Mouse (Mus musculus) heart, embryonic 14.5 days (tissue): Measurements from ENCODE around the gene Pigp. TPM values are rescaled to one million over a fixed set of nuclear protein-coding genes. Genes with fewer than 3 reads are reported as not detected.

ENCODE experiments used
- ATAC-seq: fragments of 200-750 bp; cut with Nextera tagmentation; 2 replicates; pipeline ENCODE4 v1.8.0; 2017; ENCODE audit warnings: low read depth, moderate TSS enrichment; ENCODE audit not compliant: insufficient number of reproducible peaks, insufficient read depth, low FRiP score
- H3K27ac ChIP-seq, 2 experiments: fragments of 200-500 bp in 1 of 2; fragments of 300-500 bp in 1 of 2; sonication (generic) in 1 of 2; replicated peaks in 1 of 2; 2 replicates each; pipeline ENCODE4 v1.5.1; 2012 to 2014; ENCODE audit warnings: low read depth in 2 of 2, low read length in 2 of 2, control low read depth in 1 of 2, mild to moderate bottlenecking in 1 of 2, mixed read lengths in 1 of 2; ENCODE audit not compliant: control insufficient read depth in 1 of 2, insufficient read depth in 1 of 2
- H3K27me3 ChIP-seq: fragments of 300-500 bp; sonication (generic); 2 replicates; pipeline ENCODE4 v1.6.1; 2014; ENCODE audit warnings: mild to moderate bottlenecking, low read length, control low read depth; ENCODE audit not compliant: control insufficient read depth, insufficient read depth
- H3K36me3 ChIP-seq: fragments of 300-500 bp; sonication (generic); 2 replicates; pipeline ENCODE4 v1.6.1; 2014; ENCODE audit warnings: mild to moderate bottlenecking, control low read depth, low read length, mixed read lengths; ENCODE audit not compliant: control insufficient read depth, insufficient read depth
- H3K4me1 ChIP-seq, 2 experiments: fragments of 200-500 bp in 1 of 2; fragments of 300-500 bp in 1 of 2; sonication (generic) in 1 of 2; 2 replicates each; pipeline ENCODE4 v1.6.1; 2012 to 2014; ENCODE audit warnings: low read length in 2 of 2, control low read depth in 1 of 2, mixed read lengths in 1 of 2; ENCODE audit not compliant: control insufficient read depth in 2 of 2, insufficient read depth in 2 of 2
- H3K4me2 ChIP-seq: fragments of 300-500 bp; sonication (generic); 2 replicates; pipeline ENCODE4 v1.6.1; 2014; ENCODE audit warnings: mild to moderate bottlenecking, low read length
- H3K4me3 ChIP-seq, 2 experiments: fragments of 200-500 bp in 1 of 2; fragments of 300-500 bp in 1 of 2; sonication (generic) in 1 of 2; 2 replicates each; pipeline ENCODE4 v1.5.1; 2012 to 2014; ENCODE audit warnings: low read length in 2 of 2, mild to moderate bottlenecking in 2 of 2, control low read depth in 1 of 2, low read depth in 1 of 2, moderate library complexity in 1 of 2; ENCODE audit not compliant: control insufficient read depth in 1 of 2, insufficient read depth in 1 of 2
- H3K9ac ChIP-seq: fragments of 300-500 bp; sonication (generic); 2 replicates; pipeline ENCODE4 v1.6.1; 2014; ENCODE audit warnings: mild to moderate bottlenecking, low read length
- H3K9me3 ChIP-seq: fragments of 300-500 bp; sonication (generic); 2 replicates; pipeline ENCODE4 v1.6.1; 2016; ENCODE audit warnings: low read length, control low read depth; ENCODE audit not compliant: control insufficient read depth
- whole genome bisulfite sequencing: fragments of 180-500 bp; shearing (Covaris S2); extraction: QIAGEN DNeasy Blood & Tissue Kit; methylation state at CpG from one replicate; pipeline ENCODE4 v1.1.7; 2014; 5-methylcytosine and 5-hydroxymethylcytosine counted together
- polyA plus RNA-seq: library from polyadenylated mRNA; unstranded; fragments of >200 nt; fragmentation: Nextera tagmentation; extraction: Ambion mirVana; gene quantifications from 2 replicates; pipeline ENCODE4 v1.2.1, GENCODE M21; 2014

The Pigp gene
- polyA plus RNA-seq, 1 experiment from 2014 or later, result 117 TPM

DNA sequence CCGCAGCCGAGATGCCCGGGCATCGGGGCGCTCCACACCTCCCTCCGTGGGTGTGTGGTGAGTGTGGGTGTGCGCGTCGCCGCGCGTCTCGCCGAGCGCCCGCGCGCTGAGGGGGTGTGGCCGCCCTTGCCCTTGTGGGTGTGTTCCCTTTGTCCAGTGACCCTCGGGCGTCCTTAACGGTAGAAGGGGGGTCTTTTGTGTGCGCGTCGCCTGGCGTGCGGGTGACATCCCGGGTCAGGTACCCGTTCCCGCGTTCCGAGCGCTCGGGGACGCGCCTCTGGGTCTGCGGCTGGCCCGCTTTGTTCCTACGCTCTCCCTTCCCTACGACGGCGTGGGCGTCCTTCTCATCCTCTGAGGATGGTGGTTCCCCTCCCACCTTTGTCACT lies 734 bp downstream of the Pigp start:
- peak; percentile 86 for ATAC-seq
- 0% methylated on average over 43 of the region's 43 CpGs for WGBS
- Histone ChIP-seq H3K27me3 (no peaks in the 10 kb centered on the region), H3K4me2 (peak overlapping the region; percentile 65), H3K4me3 (peak overlapping the region; percentile 80 to 93), H3K9me3 (no peaks in the 10 kb centered on the region), H3K36me3 (peaks cover 5% of the 10 kb centered on the region; the same call in 1 of the 2 replicates), H3K9ac (peak overlapping the region; percentile 95), H3K27ac (peak overlapping the region; percentile 89 to 98), H3K4me1 (peaks cover 0 to 39% of the 10 kb centered on the region in 2 experiments; a peak in 2 of 4 replicates)

DNA sequence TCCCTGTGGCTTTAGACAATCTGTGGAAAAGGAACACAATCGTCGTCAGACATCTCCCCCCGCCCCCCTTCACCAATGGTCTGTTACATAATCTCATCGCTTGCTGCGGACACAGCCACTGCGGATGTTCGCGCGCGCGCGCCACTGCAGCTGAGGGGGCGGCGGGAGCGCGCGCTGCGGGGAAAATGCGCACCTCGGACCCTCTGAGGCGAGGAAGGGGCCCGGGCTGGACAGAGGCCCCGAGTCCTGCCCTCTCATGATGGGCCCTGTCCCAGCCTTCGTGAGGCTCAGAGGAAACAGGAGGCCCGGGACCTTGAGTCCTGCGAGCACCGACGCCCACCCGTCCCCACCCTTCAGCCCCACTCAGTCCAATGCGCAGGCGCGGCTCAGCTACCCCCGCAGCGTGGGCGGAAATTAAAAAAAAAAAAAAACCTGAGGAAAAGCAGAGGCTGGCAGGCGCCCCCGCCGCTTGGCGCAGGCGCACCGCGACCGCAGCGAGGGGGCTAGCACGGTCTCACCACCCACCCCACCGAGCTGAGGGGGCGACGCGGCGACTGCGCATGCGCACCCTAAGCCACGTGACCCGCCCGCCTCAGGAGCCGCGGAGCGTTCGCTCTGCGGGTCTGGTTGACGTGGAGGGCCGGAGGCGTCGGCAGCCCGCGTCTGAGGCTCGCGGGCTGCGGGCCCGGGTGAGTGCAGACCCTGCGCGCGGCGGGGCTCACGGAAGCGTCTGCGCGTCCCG lies 1.3 kb downstream of the Pigp start, which contains the start of gene Ttc3:
Gene Ttc3 (plus strand): TSS at position 446 of the 742 bp plus-strand sequence.
- Histone ChIP-seq H3K4me2 (peak within 1 kb of the TSS; percentile 65), H3K27ac (peak within 1 kb of the TSS; percentile 98 to 99), H3K4me3 (peak within 1 kb of the TSS; percentile 80 to 93), H3K4me1 (peaks cover 0 to 39% of the 10 kb centered on the region in 2 experiments; a peak in 2 of 4 replicates), H3K36me3 (peaks cover 5% of the 10 kb centered on the region; the same call in 1 of the 2 replicates), H3K27me3 (no peaks in the 10 kb centered on the region), H3K9me3 (no peaks in the 10 kb centered on the region), H3K9ac (peak within 1 kb of the TSS; percentile 95)
- ATAC-seq, result peak; percentile 91
- under 1% methylated on average over 79 of the region's 79 CpGs for WGBS

DNA sequence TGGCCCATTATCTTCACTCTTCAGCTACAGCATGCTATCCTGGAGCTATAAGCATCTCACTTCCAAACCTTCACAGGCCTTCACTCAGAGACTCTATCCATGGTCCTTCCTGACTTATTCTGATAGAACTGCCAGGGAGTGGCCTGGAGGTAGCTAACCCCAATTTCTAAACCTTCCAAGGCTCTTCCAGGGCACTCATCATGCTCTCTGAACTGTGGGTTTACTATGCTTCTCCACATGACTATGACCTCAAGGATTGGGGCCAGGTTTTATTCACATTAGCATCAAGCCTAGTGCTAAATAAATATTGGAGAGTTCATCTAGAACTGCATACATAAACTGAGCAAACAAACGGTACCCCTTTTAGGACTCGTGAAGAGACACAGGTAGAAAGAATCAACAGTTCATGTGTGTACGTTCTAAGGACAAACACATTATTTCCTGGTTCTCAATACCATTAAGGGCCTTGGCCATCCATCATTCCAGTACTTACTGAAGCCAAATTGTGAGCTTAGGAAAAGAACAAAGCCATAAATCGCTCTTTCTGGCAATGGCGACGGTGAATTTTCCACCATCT lies 2.0 kb downstream of the Pigp start:
- no peaks in the 10 kb centered on the region for H3K27me3 ChIP-seq
- no peak for ATAC-seq
- WGBS, result 9% methylated on average over 6 of the region's 6 CpGs
- peak overlapping the region; percentile 80 to 93 for H3K4me3 ChIP-seq
- peak overlapping the region; percentile 65 for H3K4me2 ChIP-seq
- H3K27ac ChIP-seq, result peak overlapping the region; percentile 98 to 99
- H3K36me3 ChIP-seq, result peaks cover 10% of the 10 kb centered on the region
- H3K4me1 ChIP-seq, result peaks cover 0 to 38% of the 10 kb centered on the region in 2 experiments; a peak in 2 of 4 replicates
- peak overlapping the region; percentile 95 for H3K9ac ChIP-seq
- H3K9me3 ChIP-seq, result no peaks in the 10 kb centered on the region

DNA sequence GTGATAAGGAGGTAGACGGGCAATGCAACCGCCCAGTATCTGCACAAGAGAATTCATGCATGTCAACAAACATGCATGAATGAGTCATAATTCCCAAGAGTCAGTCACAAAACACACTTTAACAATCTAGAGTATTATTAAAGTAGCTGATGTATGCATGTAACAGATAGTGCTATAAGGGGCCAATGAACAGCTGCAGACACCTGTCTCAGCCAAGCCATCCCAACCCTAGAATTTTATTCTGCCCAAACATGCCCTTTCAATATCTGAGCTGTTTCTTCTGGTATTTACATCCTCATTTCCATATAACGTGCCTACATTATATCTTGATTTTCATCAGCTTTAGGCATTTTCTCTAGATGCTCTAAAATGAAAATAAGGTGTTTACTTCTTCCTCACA lies 6.2 kb downstream of the Pigp start:
- Histone ChIP-seq H3K9ac (no peak overlapping the region), H3K36me3 (peaks cover 14% of the 10 kb centered on the region), H3K27me3 (no peaks in the 10 kb centered on the region), H3K4me3 (no peak overlapping the region), H3K27ac (no peak overlapping the region), H3K4me1 (peaks cover 5 to 29% of the 10 kb centered on the region in 2 experiments), H3K4me2 (no peak overlapping the region), H3K9me3 (no peaks in the 10 kb centered on the region)
- ATAC-seq, result no peak
- 77% methylated on average over 3 of the region's 3 CpGs for WGBS

DNA sequence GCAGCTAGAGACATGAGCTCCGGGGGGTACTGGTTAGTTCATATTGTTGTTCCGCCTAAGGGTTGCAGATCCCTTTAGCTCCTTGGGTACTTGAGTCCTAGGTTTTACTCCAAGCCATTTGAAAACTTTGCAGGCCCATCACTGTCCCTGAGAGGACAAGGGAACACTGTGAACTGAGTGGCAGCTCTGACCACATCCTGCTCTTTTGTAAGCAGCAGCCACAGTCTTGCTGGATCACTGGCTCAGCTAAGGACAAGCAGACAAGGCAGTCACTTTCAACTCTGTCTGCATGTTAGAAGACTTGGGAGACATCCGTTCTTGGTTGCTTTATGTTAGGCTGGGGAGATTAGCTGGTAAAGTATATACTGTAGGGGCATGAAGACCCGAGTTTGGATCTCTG lies 7.8 kb downstream of the Pigp start:
- peaks cover 5 to 19% of the 10 kb centered on the region in 2 experiments for H3K4me1 ChIP-seq
- H3K9me3 ChIP-seq, result no peaks in the 10 kb centered on the region
- H3K4me3 ChIP-seq, result no peak overlapping the region
- ATAC-seq, result no peak
- no peak overlapping the region for H3K27ac ChIP-seq
- H3K4me2 ChIP-seq, result no peak overlapping the region
- peaks cover 14% of the 10 kb centered on the region for H3K36me3 ChIP-seq
- WGBS, result 83% methylated on average over 4 of the region's 4 CpGs
- H3K9ac ChIP-seq, result no peak overlapping the region
- no peaks in the 10 kb centered on the region for H3K27me3 ChIP-seq

DNA sequence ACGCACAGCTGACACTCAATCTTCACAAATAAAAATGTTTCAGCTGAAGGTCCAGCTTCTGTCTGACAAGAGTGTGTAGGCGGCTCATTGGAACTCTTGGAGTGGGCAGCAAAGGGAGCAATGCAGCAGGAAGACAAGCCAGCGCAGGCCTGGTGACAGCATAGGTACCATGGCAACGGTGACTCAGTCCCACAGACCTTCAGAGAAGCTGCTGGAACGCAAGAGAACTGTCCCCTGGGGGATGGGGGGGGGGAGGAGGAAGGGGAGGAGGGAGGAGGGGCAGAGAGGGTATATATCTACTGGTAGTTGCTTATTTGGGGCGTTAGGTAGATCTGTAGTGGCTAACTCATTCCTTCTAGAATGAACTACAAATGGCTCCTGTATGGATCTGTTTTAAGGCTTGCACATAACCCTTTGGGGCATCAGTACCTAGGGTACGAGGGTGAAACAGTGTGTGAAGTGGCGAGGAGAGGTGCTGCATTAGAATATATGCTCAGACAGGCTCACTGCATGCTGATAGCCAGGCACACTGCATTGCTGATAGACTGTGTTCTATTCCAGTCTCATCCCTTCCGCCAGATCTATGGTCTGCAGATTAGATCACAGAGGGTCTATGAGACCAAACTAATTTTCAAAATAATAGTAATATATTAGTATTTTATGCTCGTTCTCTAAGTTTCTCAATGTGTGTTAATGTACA lies 9.3 kb downstream of the Pigp start:
- peak overlapping the region; percentile 57 to 64; a peak in 3 of 4 replicates for H3K27ac ChIP-seq

DNA sequence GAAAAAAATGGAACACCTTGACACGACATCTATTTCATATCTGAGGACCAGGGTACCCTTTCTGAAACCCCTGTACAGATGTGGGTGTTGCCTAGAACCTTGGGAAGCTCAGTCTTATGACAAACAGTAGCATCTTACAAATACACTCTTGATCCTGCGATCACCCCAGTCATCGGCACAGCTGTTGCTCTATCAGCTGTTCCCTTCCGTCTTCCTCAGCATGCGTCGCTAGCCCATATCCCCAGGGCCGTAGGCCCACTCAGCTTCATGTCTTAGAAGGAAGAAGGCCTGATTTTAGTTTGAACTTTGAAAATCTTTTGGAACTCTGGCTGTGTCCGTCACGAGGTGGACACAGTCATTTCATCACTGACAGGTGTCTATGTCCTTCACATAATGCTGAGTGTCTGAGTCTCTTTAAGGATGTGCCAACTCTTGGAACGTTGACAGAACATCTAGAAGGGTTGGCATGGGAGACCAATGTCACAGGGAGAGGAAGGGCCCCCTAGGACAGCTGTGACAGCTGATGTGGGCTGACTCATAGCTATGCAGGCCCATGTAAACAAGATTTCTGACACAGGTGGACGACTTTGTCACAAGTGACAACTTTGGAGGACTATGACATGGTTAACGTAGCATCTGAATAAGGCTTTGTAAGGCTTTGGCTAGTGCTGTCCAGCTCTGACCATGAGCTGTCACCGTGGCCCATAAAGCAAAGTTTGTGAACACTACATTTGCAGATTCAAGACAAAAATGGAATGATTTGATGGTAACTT lies 10.9 kb downstream of the Pigp start:
- Histone ChIP-seq H3K9ac (no peak overlapping the region), H3K4me2 (no peak overlapping the region)

More for the DNA sequence above, 9.3 kb downstream of the Pigp start:
- Histone ChIP-seq H3K36me3 (peaks cover 9% of the 10 kb centered on the region; the same call in 1 of the 2 replicates), H3K4me1 (peaks cover 5 to 13% of the 10 kb centered on the region in 2 experiments), H3K4me2 (peak overlapping the region; percentile 38; the same call in 1 of the 2 replicates), H3K4me3 (no peak overlapping the region), H3K9ac (no peak overlapping the region), H3K9me3 (no peaks in the 10 kb centered on the region), H3K27me3 (no peaks in the 10 kb centered on the region)
- 24% methylated on average over 10 of the region's 10 CpGs for WGBS
- ATAC-seq, result peak; percentile 78

More for the DNA sequence above, 10.9 kb downstream of the Pigp start:
- Histone ChIP-seq H3K9me3 (no peaks in the 10 kb centered on the region), H3K4me1 (peaks cover 7 to 13% of the 10 kb centered on the region in 2 experiments), H3K4me3 (no peak overlapping the region), H3K36me3 (peaks cover 9% of the 10 kb centered on the region; the same call in 1 of the 2 replicates), H3K27me3 (no peaks in the 10 kb centered on the region), H3K27ac (no peak overlapping the region)
- 77% methylated on average over 13 of the region's 13 CpGs for WGBS
- no peak for ATAC-seq
